Mouse (Mus musculus) induced T-regulatory cell, adult 2 months (primary cell): ENCODE measurements around the gene Mgarp.
A peak's percentile ranks its signal among the peaks of the same experiment; 100 is the strongest.

ENCODE experiments used
- DNase-seq: peaks from one replicate; pipeline ENCODE4 v3.0.0-alpha.2; 2012; ENCODE audit warnings: low read depth

Mgarp gene

DNA sequence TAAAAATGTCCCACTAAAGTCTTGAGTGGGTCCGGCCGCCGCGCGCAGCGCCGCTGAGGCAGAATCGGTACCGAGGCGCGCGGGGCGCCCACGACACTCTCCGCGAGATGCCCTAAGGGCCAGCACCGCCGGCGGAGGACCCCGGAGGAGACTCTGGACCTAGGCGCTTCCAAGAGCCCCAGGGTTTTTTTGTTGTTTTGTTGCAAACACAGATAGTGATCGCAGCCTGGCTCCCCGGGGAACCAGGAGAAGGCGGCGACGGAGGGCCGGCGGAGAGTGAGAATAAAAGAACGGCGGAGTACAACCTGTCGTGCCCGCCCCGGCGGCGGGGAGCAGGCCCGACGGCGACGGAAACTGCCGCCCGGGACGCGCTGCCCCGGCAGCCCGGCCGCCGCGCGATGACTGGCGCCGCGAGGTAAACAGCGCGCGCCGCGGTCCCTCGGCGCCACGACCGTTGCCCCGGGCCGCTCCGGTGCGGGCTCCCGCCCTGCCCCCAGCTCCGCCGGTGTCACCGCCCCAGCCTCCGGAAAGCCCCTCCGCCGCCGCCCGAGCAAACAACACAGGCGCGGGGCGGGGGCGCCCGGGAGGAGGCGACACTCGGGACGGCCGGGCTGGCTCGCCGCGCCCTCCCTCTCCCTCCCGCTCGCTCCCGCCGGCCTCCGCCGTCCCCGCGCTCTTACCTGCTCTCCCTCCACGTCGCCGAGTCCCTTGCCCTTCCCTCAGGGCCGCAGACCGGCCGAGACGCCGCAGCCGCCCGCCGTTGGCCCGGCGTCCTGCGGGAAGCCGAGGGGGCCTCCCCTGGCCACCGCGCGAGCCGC is 56.6 kb downstream of the Mgarp start:
- DNase-seq = peak; percentile 78

DNA sequence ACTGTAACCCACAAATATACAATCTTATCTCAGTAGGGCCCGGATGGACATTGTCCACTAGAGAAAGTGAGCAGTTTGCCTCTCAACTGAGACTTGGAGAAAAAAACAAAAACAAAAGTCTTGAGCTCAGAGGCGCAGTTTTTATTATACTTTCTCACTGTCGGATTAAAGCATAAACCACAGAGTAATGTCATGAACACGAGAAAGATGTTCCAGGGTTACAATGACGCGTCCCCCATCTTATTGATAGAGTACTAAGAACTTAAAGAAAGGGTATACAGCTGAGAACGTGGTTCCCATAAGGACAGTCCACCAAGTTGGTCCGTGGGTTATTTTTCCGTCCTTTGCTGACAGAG is 57.2 kb downstream of the Mgarp start:
- peak; percentile 59 for DNase-seq
